Mouse (Mus musculus): Measurements from ENCODE around the gene Gm28308. TPM values are rescaled to one million over a fixed set of nuclear protein-coding genes. Genes with fewer than 3 reads are reported as not detected.

Gm28308 gene
- polyA plus RNA-seq, 1 experiment from 2014 or later, result not detected

- Histone ChIP-seq H3K4me2 (replicated peaks; ENCODE audit: low read depth, low read length) (peak overlapping the region; percentile 32), H3K4me3 (ENCODE audit: low read length) (no peak overlapping the region), H3K4me1 (ENCODE audit: insufficient read depth, low read length) (peaks cover 99% of the 10 kb centered on the region), H3K36me3 (ENCODE audit: insufficient read depth, low read length) (no peaks in the 10 kb centered on the region; the same call in 1 of the 2 replicates), H3K27ac (ENCODE audit: low read length) (peak overlapping the region; percentile 97), H3K9me3 (ENCODE audit: low read length) (no peaks in the 10 kb centered on the region), H3K9ac (replicated peaks; ENCODE audit: low read length) (peak overlapping the region; percentile 55), H3K27me3 (ENCODE audit: insufficient read depth, low read length) (no peaks in the 10 kb centered on the region)
- ATAC-seq (ENCODE audit: low FRiP score, low TSS enrichment), result no peak
- WGBS, result 21% methylated on average over 1 of the region's 1 CpGs
Measured at GRCm38 (mm10) chr6:52182793-52183192, 30.3 kb downstream of the Gm28308 start.

- H3K27me3 ChIP-seq (ENCODE audit: insufficient read depth, low read length), result no peaks in the 10 kb centered on the region
- H3K4me2 ChIP-seq (replicated peaks; ENCODE audit: low read depth, low read length), result no peak overlapping the region
- peak overlapping the region; percentile 61 for H3K27ac ChIP-seq (ENCODE audit: low read length)
- H3K9ac ChIP-seq (replicated peaks; ENCODE audit: low read length), result no peak overlapping the region
- H3K4me1 ChIP-seq (ENCODE audit: insufficient read depth, low read length), result peaks cover 93% of the 10 kb centered on the region
- no peaks in the 10 kb centered on the region for H3K9me3 ChIP-seq (ENCODE audit: low read length)
- WGBS, result 49% methylated on average over 2 of the region's 2 CpGs
- no peaks in the 10 kb centered on the region; the same call in 1 of the 2 replicates for H3K36me3 ChIP-seq (ENCODE audit: insufficient read depth, low read length)
- no peak for ATAC-seq (ENCODE audit: low FRiP score, low TSS enrichment)
- H3K4me3 ChIP-seq (ENCODE audit: low read length), result no peak overlapping the region
Measured at GRCm38 (mm10) chr6:52182030-52182429, 31.1 kb downstream of the Gm28308 start.

GRCm38 (mm10) chr6:52180726-52181125 lies 32.4 kb downstream of the Gm28308 start:
- Histone ChIP-seq H3K27me3 (ENCODE audit: insufficient read depth, low read length) (no peaks in the 10 kb centered on the region), H3K4me3 (ENCODE audit: low read length) (peak overlapping the region; percentile 63), H3K36me3 (ENCODE audit: insufficient read depth, low read length) (no peaks in the 10 kb centered on the region), H3K9me3 (ENCODE audit: low read length) (no peaks in the 10 kb centered on the region), H3K27ac (ENCODE audit: low read length) (peak overlapping the region; percentile 97), H3K4me1 (ENCODE audit: insufficient read depth, low read length) (peaks cover 88% of the 10 kb centered on the region), H3K9ac (replicated peaks; ENCODE audit: low read length) (peak overlapping the region; percentile 89), H3K4me2 (replicated peaks; ENCODE audit: low read depth, low read length) (peak overlapping the region; percentile 72)
- 39% methylated on average over 3 of the region's 3 CpGs for WGBS
- no peak for ATAC-seq (ENCODE audit: low FRiP score, low TSS enrichment)

GRCm38 (mm10) chr6:52180213-52180710 lies 32.9 kb downstream of the Gm28308 start:
- H3K9me3 ChIP-seq (ENCODE audit: low read length), result no peaks in the 10 kb centered on the region
- no peaks in the 10 kb centered on the region for H3K27me3 ChIP-seq (ENCODE audit: insufficient read depth, low read length)
- peak overlapping the region; percentile 63 for H3K4me3 ChIP-seq (ENCODE audit: low read length)
- no peak for ATAC-seq (ENCODE audit: low FRiP score, low TSS enrichment)
- peaks cover 84% of the 10 kb centered on the region for H3K4me1 ChIP-seq (ENCODE audit: insufficient read depth, low read length)
- H3K36me3 ChIP-seq (ENCODE audit: insufficient read depth, low read length), result no peaks in the 10 kb centered on the region
- H3K4me2 ChIP-seq (replicated peaks; ENCODE audit: low read depth, low read length), result peak overlapping the region; percentile 72
- 17% methylated on average over 11 of the region's 11 CpGs for WGBS
- H3K9ac ChIP-seq (replicated peaks; ENCODE audit: low read length), result peak overlapping the region; percentile 89
- peak overlapping the region; percentile 97 for H3K27ac ChIP-seq (ENCODE audit: low read length)

- Histone ChIP-seq H3K9ac (replicated peaks; ENCODE audit: low read length) (peak overlapping the region; percentile 89), H3K27ac (ENCODE audit: low read length) (peak overlapping the region; percentile 97), H3K4me3 (ENCODE audit: low read length) (peak overlapping the region; percentile 63), H3K9me3 (ENCODE audit: low read length) (no peaks in the 10 kb centered on the region), H3K27me3 (ENCODE audit: insufficient read depth, low read length) (no peaks in the 10 kb centered on the region), H3K4me1 (ENCODE audit: insufficient read depth, low read length) (peaks cover 84% of the 10 kb centered on the region), H3K4me2 (replicated peaks; ENCODE audit: low read depth, low read length) (peak overlapping the region; percentile 72), H3K36me3 (ENCODE audit: insufficient read depth, low read length) (no peaks in the 10 kb centered on the region)
- WGBS, result 11% methylated on average over 10 of the region's 10 CpGs
- no peak for ATAC-seq (ENCODE audit: low FRiP score, low TSS enrichment)
Measured at GRCm38 (mm10) chr6:52179690-52180089, 33.4 kb downstream of the Gm28308 start.

GRCm38 (mm10) chr6:52178918-52179665 lies 34.0 kb downstream of the Gm28308 start:
- Histone ChIP-seq H3K4me3 (ENCODE audit: low read length) (peak overlapping the region; percentile 63), H3K36me3 (ENCODE audit: insufficient read depth, low read length) (no peaks in the 10 kb centered on the region), H3K9me3 (ENCODE audit: low read length) (no peaks in the 10 kb centered on the region), H3K9ac (replicated peaks; ENCODE audit: low read length) (peak overlapping the region; percentile 89), H3K27me3 (ENCODE audit: insufficient read depth, low read length) (no peaks in the 10 kb centered on the region), H3K27ac (ENCODE audit: low read length) (peak overlapping the region; percentile 97), H3K4me1 (ENCODE audit: insufficient read depth, low read length) (peaks cover 82% of the 10 kb centered on the region), H3K4me2 (replicated peaks; ENCODE audit: low read depth, low read length) (peak overlapping the region; percentile 72)
- 15% methylated on average over 4 of the region's 4 CpGs for WGBS
- ATAC-seq (ENCODE audit: low FRiP score, low TSS enrichment), result no peak

- Histone ChIP-seq H3K27ac (ENCODE audit: low read length) (peak overlapping the region; percentile 97), H3K4me2 (replicated peaks; ENCODE audit: low read depth, low read length) (peak overlapping the region; percentile 72), H3K4me3 (ENCODE audit: low read length) (peak overlapping the region; percentile 63), H3K9me3 (ENCODE audit: low read length) (no peaks in the 10 kb centered on the region), H3K4me1 (ENCODE audit: insufficient read depth, low read length) (peaks cover 82% of the 10 kb centered on the region), H3K9ac (replicated peaks; ENCODE audit: low read length) (peak overlapping the region; percentile 89), H3K36me3 (ENCODE audit: insufficient read depth, low read length) (no peaks in the 10 kb centered on the region), H3K27me3 (ENCODE audit: insufficient read depth, low read length) (no peaks in the 10 kb centered on the region)
- 8% methylated on average over 9 of the region's 9 CpGs for WGBS
- ATAC-seq (ENCODE audit: low FRiP score, low TSS enrichment), result no peak
Measured at GRCm38 (mm10) chr6:52177806-52178205, 35.3 kb downstream of the Gm28308 start.

GRCm38 (mm10) chr6:52177061-52177735 lies 35.9 kb downstream of the Gm28308 start, which contains the start of gene 5730596B20Rik:
TSS of gene 5730596B20Rik (plus strand) at chr6:52177498.
- H3K9ac ChIP-seq (replicated peaks; ENCODE audit: low read length), result peak within 1 kb of the TSS; percentile 89
- peak within 1 kb of the TSS; percentile 97 for H3K27ac ChIP-seq (ENCODE audit: low read length)
- H3K4me1 ChIP-seq (ENCODE audit: insufficient read depth, low read length), result peaks cover 82% of the 10 kb centered on the region
- WGBS, result 1% methylated on average over 36 of the region's 36 CpGs
- H3K27me3 ChIP-seq (ENCODE audit: insufficient read depth, low read length), result no peaks in the 10 kb centered on the region
- peak; percentile 65 for ATAC-seq (ENCODE audit: low FRiP score, low TSS enrichment)
- H3K36me3 ChIP-seq (ENCODE audit: insufficient read depth, low read length), result no peaks in the 10 kb centered on the region
- no peaks in the 10 kb centered on the region for H3K9me3 ChIP-seq (ENCODE audit: low read length)
- H3K4me2 ChIP-seq (replicated peaks; ENCODE audit: low read depth, low read length), result peak within 1 kb of the TSS; percentile 72
- H3K4me3 ChIP-seq (ENCODE audit: low read length), result peak within 1 kb of the TSS; percentile 63

- Histone ChIP-seq H3K9ac (replicated peaks; ENCODE audit: low read length) (peak overlapping the region; percentile 89), H3K27ac (ENCODE audit: low read length) (peak overlapping the region; percentile 97), H3K36me3 (ENCODE audit: insufficient read depth, low read length) (no peaks in the 10 kb centered on the region), H3K27me3 (ENCODE audit: insufficient read depth, low read length) (no peaks in the 10 kb centered on the region), H3K4me2 (replicated peaks; ENCODE audit: low read depth, low read length) (peak overlapping the region; percentile 72), H3K4me3 (ENCODE audit: low read length) (peak overlapping the region; percentile 63), H3K9me3 (ENCODE audit: low read length) (no peaks in the 10 kb centered on the region), H3K4me1 (ENCODE audit: insufficient read depth, low read length) (peaks cover 82% of the 10 kb centered on the region)
- ATAC-seq (ENCODE audit: low FRiP score, low TSS enrichment), result no peak
- WGBS, result 2% methylated on average over 6 of the region's 6 CpGs
Measured at GRCm38 (mm10) chr6:52176391-52176790, 36.7 kb downstream of the Gm28308 start.
